Mouse (Mus musculus) spleen, embryonic (tissue): ENCODE data around the gene Kcnn1.

Experiments used
- CTCF ChIA-PET: fragments of 350-600 bp; sonication (Branson Sonifier 250); formaldehyde crosslinking; loops from one replicate; lab custom pipeline; 2022; lab: Charles Lee

Kcnn1 gene

GRCm38 (mm10) chr8:70796403-70797080, 66.5 kb downstream of the Kcnn1 start:
- CTCF ChIA-PET: no interaction called here

GRCm38 (mm10) chr8:70795370-70795769, 67.7 kb downstream of the Kcnn1 start:
- CTCF ChIA-PET: no interaction called here

GRCm38 (mm10) chr8:70794215-70794614, 68.8 kb downstream of the Kcnn1 start:
- CTCF ChIA-PET: interaction anchor here (0.7 kb wide), 1 partner anchor 31 kb away, joined by 3 read pairs; no protein-coding TSS in a partner anchor

DNA sequence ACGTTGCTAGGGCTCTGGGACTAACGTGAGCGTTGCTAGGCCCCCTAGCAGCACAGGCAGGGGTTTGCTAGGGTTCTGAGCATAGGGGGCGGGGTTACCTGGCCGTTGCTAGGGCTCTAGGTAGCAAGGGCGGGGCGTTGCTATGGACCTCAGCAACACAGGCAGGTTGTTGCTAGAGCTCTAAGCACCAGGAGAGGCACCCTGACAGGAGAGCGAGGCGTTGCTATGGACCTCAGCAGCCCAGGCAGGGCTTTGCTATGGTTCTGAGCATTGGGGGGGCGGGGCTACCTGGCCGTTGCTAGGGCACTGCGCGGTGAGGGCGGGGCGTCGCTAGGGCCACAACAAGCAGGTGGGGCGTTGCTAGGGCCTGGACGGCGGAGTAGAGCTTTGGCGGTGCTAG, 70.4 kb downstream of the Kcnn1 start:
- CTCF ChIA-PET: interaction anchor here (1.2 kb wide), 1 partner anchor 18 kb away, joined by 3 read pairs; no protein-coding TSS in a partner anchor
